Mouse (Mus musculus): Measurements from ENCODE around the gene Psd.

DNA sequence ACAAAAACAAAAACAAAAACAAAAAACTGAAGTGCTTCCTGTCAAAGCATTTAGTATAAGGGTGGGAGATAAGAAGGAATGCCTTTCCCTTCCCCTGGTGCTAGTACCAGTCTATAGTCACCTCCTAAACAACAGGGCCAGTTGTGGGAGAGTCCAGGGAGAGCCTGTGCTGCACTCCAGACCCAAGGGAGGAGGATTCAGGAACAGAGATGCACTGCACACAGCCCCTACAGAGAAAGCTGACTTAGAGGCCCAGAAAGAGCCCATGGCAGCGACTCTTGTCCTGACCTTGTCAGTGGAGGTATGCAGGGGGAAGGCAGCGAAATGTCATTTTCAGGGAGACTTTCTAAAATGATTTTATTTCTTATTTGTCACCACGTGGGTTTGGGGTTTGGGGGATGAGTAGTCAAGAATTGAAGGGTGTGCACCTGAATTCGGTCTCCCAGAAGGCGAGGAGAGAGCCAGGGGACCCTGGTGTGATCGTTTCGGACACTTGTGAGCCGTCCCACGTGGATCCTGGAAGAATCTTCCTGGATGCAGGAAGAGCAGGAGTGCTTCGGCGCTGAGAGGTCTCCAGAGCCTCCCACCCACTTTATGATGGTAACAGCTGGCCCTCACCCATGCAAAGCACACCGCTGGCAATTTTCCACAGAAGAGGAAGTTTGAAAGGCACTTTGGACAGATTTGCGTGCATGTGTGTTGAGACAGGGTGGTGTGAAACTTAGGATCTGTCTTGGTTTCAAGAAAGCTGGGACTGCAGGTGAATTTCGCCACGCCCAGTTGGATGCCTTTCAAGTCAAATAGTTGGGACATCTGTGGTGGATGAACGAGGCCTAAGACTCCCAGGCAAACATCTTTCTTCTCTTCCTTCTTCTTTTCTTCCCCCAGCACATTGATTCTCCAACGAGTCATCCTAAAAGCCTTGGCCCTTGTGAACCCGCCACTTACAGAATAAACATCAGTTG, 23.4 kb downstream of the Psd start:
- TF ChIP-seq CTCF (conservative IDR thresholded peaks at IDR 0.05; ENCODE audit: insufficient read depth, insufficient read length, low read depth, low read length), result no peak
- TF ChIP-seq POLR2A (IDR thresholded peaks at IDR 0.05; ENCODE audit: low read depth, low read length), result no peak

Data from kidney, adult 2 months (tissue).